In the genomic region with DNA sequence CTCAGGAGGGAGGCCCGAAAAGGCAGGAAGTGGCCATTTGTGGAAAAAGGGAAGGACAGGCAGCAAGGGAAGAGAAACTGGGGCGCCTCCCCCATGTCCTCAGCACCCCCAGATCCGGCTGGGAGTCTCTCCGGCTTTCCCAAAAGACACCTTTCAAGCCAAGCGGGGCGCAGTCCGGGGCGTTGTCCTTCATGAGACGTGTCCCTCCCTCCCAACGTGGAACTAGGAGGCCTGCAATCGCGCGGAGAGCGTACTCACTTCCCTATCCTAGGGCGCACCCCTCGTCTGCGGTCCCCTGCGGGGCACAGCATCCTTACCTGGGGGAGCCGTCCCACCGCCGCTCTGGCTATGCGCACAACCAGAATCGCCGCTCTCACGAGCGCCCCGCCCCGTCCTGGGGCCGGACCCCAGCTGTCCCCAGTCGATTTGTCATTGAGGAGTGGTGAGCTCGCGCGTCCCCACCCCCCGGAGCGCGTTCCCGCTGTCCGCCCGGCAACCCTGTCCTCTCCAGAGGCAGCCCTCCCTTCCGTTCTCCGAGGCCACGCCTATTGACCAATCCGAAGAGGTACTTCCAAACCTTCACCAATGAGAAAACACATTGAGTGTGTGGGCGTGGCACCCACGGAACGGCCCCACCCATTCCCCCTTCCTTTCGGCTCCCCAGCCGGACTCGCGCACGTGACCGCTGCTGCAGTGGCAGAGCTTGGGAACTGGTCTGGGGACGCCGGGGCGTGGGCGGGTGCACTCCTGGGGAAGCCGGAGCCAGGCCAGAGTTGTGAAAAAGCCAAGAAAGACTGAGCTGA, we compare ENCODE assay signal across 8 mouse cellular contexts. TPM values are rescaled to one million over a fixed set of nuclear protein-coding genes. Genes with fewer than 3 reads are reported as not detected.
DNase-seq lines count a peak whose midpoint lies in the region; ATAC-seq and TF ChIP-seq lines count a peak whose summit lies in the region.

A gene (minus strand): TSS at position 535 of the 803 bp plus-strand sequence.

- peaks cover 3% of the 10 kb centered on the region; the same call in 1 of the 2 replicates for H3K36me3 ChIP-seq in hindbrain, embryonic 13.5 days

- DNase-seq in Patski (ENCODE audit: low read depth, low spot score), result peak; percentile 90
- DNase-seq in cerebellum, postnatal 14 days, result peak; percentile 94 to 95
- DNase-seq in frontal cortex, postnatal 14 days (ENCODE audit: low spot score in 2 of 2), result peak; percentile 95 to 97
- DNase-seq in layer of hippocampus, postnatal 25 days (ENCODE audit: extremely low spot score in 1 of 2, low spot score in 1 of 2), result peak; percentile 79 to 80
- peak; percentile 99 for DNase-seq in lung, postnatal 25 days (ENCODE audit: low spot score)
- peak; percentile 95 for DNase-seq in retina, embryonic 14.5 days (ENCODE audit: low spot score)
- peak; percentile 91 for DNase-seq in thymus, postnatal 4 days

- H3K4me2 ChIP-seq in hindbrain, embryonic 13.5 days, result peak within 1 kb of the TSS; percentile 86

- ATAC-seq in Patski, result peak; percentile 94
- peak; percentile 97 for ATAC-seq in hindbrain, embryonic 13.5 days (ENCODE audit: low FRiP score)

- H3K9me3 ChIP-seq in hindbrain, embryonic 13.5 days, result no peaks in the 10 kb centered on the region

- H3K27me3 ChIP-seq in Patski, result no peaks in the 10 kb centered on the region
- peaks cover 25% of the 10 kb centered on the region for H3K27me3 ChIP-seq in hindbrain, embryonic 13.5 days

- POLR2A ChIA-PET in Patski (lab: Charles Lee), result interaction anchor here (1.2 to 1.6 kb wide), 2 partner anchors 16 to 22 kb away, joined by 3 read pairs; a partner anchor contains a TSS

- 0 out of 2 replicates have a peak within 1 kb of the TSS, but pooled peaks have one; percentile 49 for H3K27ac ChIP-seq in hindbrain, embryonic 13.5 days

- CTCF ChIA-PET in Patski (lab: Charles Lee), result interaction anchor here (0.9 to 1.4 kb wide), 2 partner anchors 16 to 46 kb away, joined by 3 to 4 read pairs; no protein-coding TSS in a partner anchor

- H3K4me1 ChIP-seq in hindbrain, embryonic 13.5 days (replicated peaks), result peaks cover 37% of the 10 kb centered on the region

- no peak for TF ChIP-seq CTCF in Patski (IDR thresholded peaks at IDR 0.05)

- in situ Hi-C loops in Patski (cut with MboI; ENCODE audit: low pct_unique_long_range_greater_than_20kb), result no loop called here

- WGBS in hindbrain, embryonic 13.5 days, result under 1% methylated on average over 56 of the region's 57 CpGs

- H3K9ac ChIP-seq in hindbrain, embryonic 13.5 days, result peak within 1 kb of the TSS; percentile 84

- peak within 1 kb of the TSS; percentile 76 for H3K4me3 ChIP-seq in hindbrain, embryonic 13.5 days

RNA-seq across cellular contexts. Expression of the gene that starts here (rescaled TPM):
- 66.6 TPM for polyA plus RNA-seq in Patski (2021)
- polyA plus RNA-seq in hindbrain, embryonic 13.5 days (2015; fragmentation: Nextera tagmentation; extraction: Ambion mirVana), result 67.3 and 69.0 TPM in 2 replicates
- 10 to 100 TPM; 21.4 to 23.5 TPM for total RNA-seq in layer of hippocampus, postnatal 25 days (2021)

Comparison
In these comparisons a context has a peak if more than half of its experiments do, and no peak if none do; other contexts are left out.
1. Peak in every context shown above with its lines: DNase-seq, ATAC-seq, H3K4me3 ChIP-seq and H3K27ac ChIP-seq.